Mouse (Mus musculus): Measurements from ENCODE around the gene Ddx55. TPM values are rescaled to one million over a fixed set of nuclear protein-coding genes. Genes with fewer than 3 reads are reported as not detected.
A peak's percentile ranks its signal among the peaks of the same experiment; 100 is the strongest.

The Ddx55 gene
- polyA plus RNA-seq (2012; rRNA removed) = 14.3 and 14.7 TPM in 2 replicates

DNA sequence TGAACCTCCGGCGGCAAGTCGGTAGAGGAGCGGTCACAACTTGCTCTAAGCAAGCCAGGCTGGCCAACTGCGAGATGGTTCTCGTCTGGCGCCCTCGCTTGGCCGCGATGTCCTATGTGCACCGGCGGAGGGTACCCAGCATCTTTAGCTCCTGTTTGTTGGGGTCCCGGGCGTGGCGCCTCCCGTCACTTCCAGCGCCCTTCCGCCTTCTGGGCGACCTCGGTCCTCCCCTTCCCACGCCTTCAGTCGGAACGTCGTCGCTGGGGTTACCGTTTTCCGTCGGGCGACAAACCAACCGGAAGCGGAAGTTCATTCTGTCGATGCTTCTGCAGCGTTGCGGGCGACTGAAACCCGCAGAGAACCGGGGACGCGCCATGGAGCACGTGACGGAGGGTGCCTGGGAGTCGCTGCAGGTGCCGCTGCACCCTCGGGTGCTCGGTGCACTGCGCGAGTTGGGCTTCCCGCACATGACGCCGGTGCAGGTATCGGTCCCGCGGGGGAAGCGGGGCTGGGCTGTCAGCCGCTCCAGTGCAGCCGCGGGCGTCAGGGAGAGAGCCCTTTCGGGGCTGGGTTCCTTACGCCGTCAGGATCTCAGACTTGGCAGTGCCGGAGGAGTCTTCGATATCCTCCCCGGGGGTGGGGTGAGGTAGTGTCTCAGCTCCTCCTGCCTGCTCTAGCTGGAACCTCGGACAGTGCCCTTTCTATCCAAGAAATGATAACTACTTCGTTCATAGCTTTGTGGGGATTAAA lies at the start of gene Ddx55:
Gene Ddx55, plus strand, starts transcription at position 307 of the 750 bp plus-strand sequence.
- peak; percentile 78 for DNase-seq (ENCODE audit: low spot score)

DNA sequence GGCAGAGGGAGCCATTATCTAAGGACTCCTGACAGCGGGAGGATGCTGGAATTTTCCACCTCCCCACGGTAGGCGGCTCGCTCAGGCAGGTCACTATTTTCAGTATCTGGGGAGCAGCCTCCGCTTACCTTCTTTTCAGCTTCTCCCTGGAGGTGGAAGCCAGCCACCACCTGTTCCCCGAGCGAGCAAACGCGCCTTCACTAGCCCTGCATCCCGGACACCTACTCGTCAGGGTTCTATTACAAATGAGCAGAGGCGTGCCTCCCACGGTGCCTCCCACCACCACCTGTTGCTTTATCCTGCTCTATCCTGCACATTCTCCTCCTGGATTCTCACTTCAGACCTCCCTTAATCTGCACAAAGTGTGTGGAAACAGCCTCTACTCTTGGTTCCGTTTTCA lies 48.9 kb upstream of the Ddx55 start:
- no peak for DNase-seq (ENCODE audit: low spot score)

DNA sequence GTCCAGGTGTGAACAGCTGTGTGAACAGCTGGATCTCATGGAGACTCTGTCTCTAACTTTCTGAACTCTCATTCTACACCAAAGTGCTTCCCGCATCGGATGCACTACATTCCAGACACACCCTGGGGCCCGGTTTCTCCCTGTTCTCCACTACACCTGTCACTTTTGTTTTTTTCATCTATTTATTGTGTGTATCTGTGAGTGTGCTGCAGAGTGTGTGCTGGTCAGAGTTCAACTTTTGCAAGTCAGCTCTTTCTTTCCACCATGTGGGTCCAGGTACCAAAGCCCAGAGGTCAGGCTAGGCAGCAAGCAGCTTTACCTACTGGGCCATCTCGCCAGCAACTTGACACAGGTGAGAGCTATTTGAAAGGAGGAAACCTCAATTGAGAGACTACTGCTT lies 47.4 kb upstream of the Ddx55 start:
- DNase-seq (ENCODE audit: low spot score) = no peak

DNA sequence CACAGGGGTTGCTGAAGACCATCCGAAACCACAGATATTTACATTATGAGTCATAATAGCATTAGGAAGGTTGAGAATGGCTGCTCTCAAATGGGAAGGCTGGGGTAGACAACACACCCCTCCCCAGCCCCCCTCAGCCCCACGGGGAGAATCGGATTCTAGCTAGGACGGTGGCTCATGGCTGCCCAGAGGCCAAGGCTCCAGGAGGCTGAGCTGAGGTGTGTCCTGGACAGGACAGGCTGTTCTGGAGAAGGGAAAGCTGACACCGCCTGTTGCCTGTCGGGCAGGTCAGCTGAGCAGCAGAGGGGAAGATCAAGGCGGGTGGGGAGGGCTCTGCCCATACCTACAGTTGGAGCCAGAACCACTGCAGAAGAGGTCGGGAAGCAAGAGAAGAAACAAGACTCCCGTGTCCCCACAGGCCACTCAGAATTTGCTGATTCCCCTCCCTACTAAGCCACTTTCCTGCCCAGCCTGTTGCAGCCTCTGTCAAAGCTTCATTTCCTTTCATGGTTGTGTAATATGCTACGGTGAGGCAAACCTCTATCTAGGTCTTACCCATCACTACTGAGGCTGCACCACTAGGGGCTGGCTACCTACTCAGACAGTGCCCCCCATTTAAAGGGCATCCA lies 45.8 kb upstream of the Ddx55 start:
- DNase-seq (ENCODE audit: low spot score) = no peak

DNA sequence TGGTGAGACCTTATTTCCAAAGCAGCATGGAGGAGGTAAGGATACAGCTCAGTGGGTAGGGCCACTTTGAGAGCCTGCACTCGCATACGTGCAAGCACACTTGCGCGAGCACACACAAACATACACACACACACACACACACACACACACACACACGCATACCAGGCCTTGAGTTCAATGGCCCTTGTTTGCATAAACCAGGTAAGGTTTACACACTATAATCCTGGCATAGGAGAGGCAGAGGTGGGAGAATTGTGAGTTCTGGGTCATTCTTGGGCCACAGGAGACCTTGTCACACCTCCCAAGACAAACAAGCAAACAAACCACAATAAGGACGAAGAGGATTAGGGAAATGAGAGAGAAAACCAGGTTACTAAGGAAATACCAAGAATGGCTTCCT lies 43.5 kb upstream of the Ddx55 start:
- no peak for DNase-seq (ENCODE audit: low spot score)

DNA sequence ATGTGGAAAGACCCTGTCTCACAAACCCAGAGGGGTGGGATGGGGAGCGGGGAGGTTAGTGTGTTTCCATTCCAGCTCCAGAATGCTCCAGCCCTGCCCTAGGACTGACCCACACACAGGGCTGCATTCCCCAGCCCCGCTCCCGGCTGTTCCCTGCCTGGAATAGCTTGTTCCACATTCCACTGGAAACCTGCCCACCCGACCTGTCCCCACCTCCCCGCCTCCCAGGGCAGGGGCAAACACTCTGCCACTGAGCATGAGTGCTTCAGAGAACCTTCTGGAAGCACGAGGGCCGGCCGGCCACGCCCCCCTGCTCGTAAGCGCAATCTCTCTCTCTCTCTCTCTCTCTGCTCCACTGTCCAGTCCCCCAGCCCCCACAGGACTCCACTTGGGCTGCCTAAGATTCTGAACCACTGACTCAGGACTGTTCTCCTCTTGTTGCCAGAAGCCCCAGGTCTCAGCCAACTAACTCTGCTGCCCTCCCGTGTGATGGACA lies 42.9 kb upstream of the Ddx55 start:
- DNase-seq (ENCODE audit: low spot score) = no peak

DNA sequence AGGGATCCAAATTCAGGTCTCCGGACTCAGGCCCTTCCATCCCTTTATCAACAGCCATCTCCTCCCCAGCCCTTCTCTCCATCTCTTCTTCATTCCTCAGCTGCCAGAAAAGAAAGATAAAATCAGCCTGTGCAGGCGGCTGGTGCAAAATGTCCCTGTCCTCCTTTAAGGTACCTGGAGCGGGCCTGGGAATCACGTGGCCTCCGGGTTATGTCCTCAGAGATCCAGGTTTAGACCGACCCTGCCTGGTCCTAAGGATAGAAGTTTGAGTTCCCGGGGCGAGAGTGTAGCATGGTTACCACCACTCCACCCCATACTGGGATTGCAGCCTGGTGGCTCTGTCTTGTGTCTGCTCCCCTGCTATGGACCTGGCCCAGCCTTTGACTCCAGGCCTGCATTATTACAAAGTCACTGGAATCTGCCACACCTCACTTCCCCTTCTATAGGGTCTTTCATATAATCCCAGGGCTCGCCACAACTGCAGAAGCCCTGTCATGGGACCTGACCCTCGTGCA lies 42.1 kb upstream of the Ddx55 start:
- DNase-seq (ENCODE audit: low spot score) = no peak

DNA sequence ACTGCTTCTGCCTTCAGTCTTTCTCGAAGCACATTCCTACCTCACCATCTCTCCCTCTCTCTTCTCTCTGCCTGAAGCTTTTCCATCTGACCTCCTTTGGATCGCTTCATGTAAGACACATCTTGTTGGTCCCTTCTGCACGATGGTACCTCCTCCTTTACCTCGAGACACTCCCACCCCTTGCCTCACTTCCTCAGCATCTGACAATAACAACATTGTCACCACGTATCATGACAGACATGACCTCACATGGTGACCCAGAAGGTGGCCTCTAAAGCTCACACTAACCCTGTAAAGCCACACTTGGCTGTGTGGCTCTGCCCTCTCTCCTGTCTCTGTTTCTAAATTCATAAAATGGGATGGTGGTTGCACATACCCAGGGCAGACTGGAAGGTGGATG lies 36.9 kb upstream of the Ddx55 start:
- no peak for DNase-seq (ENCODE audit: low spot score)

DNA sequence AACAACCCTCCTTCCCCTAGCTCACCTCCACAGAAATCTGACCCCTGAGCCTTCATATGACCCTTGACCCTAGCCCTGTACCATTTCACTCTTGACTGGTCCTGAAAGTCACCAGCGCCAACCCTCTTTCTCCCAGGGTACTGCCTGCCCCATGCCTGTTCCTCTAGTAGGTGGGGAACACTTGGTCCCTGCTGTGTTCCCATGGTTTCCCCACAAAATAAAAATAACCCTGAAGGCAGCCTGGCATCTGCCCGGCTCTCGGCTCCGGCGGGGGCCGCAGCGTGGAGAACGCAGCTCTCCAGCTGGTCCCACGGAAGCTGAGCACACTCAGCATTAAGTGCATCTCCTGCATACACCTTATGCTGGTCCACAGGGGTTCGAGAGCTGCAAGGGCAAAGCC lies 34.0 kb upstream of the Ddx55 start:
- DNase-seq (ENCODE audit: low spot score) = no peak

DNA sequence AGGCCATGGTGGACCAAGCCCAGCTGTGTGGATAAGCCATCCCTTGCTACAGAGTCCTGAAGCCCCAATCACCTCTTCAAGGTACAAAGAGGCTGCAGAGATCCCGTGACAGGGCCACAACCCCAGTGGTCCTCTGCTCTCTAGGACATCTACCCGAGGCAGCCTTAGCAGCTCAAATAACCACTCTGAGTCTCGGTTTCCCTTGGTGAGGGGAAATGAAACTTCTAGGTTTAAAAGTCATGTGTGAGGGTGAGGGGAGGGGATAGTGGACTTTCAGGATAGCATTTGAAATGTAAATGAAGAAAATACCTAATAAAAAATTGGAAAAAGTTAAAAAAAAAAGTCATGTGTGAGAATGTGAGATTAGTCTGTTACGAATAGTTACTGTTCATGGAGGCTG lies 31.1 kb upstream of the Ddx55 start:
- no peak for DNase-seq (ENCODE audit: low spot score)

DNA sequence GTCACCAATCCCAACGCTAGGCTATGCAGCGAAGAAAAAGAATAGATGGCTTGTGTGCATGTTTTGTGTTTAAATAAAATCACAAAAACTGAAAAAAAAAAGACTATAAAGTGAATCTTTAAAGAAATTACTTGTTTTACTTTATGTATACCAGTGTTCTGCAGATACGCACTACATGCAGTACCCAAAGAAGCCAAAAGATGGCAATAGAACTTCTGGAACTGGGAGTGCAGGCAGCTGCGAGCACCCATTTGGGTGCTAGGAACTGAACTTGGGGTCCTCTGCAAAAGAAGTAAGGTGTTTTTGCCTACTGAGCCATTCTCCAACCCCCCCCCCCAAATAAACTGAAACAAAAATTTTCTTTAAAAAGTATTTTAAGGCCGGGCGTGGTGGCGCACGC lies 29.6 kb upstream of the Ddx55 start:
- no peak for DNase-seq (ENCODE audit: low spot score)

DNA sequence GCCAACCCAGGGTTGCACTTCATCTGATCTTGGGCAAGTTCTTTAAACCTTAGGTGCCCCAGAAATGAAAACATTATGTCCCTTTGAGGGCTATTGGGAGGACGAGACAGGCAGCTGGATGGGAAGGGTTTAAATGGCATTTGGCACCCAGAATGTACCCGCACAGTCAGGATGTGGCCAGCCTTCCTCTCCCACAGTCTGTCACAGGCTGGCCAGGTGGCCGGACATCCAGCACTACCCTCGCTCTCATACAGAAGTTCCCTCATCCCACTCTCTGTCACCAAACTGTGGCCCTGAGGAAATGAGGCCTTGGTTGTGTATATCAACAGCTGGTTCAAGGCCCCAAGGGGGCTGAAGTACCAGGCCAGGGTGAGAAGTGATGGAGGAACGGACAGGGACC lies 27.7 kb upstream of the Ddx55 start:
- DNase-seq (ENCODE audit: low spot score) = no peak

DNA sequence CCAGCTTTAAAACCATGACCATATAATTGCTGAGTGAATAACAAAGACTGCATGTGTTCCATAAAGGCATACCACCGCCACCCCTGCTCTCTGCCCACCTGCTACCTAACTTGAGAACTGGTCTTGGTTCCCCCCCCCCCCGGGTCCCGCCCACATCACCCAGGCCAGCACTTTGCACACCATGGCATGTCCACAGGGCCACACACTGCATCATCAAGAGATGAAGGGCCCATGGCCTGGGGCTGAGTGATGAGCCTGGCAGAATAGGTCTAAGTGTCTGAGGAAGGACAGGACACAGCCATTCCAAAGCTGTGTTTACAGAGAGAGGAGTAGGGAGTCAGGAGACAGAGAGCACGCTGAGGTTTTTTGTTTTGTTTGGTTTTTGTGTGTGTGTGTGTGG lies 24.3 kb upstream of the Ddx55 start:
- DNase-seq (ENCODE audit: low spot score) = no peak

DNA sequence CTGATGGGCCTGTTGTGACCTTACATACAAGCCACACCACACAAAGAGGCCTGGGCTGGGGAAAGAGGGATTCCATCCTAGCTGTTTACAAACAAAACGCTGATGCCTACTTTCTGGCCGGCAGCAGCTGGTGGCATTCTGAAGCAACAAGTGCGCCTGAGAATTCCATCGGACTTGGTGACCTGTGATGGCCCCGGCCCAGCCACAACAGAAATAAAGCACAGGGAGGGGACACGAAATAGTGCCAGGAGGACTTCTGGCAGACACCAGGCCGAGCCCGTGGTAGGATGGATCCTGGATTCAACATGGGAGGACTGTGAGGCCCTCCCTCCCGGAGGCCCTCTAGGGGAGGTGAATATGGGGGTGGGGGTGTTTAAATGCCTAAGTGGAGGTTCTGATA lies 23.9 kb upstream of the Ddx55 start:
- DNase-seq (ENCODE audit: low spot score) = no peak

DNA sequence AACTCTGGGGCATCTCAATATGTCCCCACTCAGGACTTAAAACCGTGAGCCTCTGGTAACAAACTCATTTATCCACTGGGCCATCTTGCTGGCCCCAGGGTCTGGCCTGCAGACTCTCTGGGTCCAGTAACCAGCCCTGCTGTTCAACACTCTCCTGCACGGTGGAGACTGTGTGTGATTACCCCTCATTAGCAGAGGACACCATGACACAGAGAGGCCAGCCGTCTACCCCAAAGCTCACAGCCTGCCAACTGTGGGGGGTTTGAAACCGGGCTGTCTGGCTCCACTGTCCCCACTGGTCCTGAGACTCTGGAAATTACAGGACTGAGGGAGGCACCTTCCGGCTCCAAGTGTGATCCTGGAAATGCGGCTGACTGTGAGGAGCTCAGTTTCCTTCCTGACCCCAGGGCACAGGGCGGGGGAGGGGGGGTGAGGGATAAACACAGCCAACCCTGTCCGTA lies 23.4 kb upstream of the Ddx55 start:
- DNase-seq (ENCODE audit: low spot score) = no peak

DNA sequence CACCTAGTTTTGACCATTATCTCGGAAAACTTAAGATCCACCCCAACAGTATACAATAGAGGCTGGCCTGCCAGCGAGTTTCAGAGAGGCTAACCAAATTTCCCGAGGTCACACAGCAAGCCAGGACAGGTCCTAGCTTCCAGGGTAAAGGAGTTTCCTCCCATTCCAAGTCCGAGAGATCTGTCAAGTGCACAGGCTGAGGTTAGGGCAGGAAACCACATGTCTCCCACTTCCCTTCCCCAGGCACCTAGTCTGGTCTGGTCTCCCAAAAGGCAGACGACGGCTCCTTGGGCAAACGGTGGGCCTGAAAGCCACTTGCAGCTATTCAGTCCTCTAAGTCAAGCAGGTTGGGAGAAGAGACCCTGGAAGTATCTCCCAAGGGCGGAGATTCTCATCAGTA lies 23.0 kb upstream of the Ddx55 start:
- DNase-seq (ENCODE audit: low spot score) = no peak

DNA sequence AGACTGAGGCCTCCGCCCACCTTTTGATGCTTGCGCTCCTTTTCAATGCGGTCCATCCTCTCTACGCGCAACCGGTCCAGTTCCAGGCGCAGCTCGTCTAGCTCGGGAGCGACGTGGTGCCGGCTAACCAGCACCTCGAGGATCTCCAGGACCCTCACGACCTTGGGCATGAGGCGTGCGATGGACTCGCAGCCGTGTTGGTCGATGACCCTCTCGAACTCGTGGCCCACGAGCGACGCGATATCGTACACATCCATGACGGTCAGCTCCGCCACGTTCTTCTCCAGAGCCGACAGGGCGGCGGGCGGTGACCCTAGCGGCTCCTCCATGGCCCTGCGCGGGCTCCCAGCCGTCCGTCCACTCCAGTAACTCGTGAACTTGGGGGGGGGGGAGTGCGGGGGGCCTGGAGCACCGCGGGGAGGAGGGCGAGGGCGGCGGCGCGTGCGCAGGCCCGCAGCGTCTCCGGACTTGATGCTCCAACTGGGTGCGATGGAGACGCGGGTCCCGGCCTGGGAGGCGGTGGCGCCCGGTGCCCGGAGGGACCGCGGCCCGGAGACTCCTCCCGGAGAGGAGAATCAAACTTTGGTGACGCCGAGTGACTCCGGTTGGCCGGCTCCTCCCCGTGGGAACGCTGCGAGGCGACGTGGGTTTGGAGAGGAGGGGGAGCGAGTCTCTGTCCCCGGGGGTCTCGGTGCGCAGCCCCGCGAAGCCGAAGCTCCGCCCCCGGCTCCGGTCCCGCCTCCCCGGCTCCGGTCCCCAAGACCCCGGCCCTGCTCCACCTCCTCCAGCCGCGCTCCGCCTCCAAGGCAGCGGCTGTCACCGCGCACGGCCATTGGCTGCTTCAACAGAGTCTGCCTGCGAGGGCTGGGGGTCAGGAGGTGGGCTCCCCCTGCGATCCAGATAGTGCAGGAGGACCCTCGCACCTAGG lies 21.7 kb upstream of the Ddx55 start, which contains the start of gene Rilpl1:
Gene Rilpl1, minus strand, starts transcription at position 737 of the 928 bp plus-strand sequence.
- peak; percentile 63 for DNase-seq (ENCODE audit: low spot score)

DNA sequence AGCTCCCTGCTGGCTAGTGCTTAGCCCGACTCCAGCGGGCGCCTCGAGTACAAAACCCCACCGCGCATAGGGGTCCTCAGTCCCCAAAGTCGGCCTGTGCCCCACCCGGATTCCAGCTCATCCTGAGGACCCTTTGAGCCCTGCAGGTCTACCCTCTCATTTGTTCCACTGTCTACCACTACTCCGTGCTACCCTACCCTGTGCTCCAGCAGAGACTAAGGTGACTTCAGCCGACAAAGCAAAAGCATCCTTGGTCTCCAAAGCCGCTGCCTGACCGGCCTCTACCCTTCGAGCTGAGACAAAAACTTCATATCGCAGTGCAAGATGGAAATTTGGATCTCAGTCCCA lies 21.1 kb upstream of the Ddx55 start:
- DNase-seq (ENCODE audit: low spot score) = no peak

DNA sequence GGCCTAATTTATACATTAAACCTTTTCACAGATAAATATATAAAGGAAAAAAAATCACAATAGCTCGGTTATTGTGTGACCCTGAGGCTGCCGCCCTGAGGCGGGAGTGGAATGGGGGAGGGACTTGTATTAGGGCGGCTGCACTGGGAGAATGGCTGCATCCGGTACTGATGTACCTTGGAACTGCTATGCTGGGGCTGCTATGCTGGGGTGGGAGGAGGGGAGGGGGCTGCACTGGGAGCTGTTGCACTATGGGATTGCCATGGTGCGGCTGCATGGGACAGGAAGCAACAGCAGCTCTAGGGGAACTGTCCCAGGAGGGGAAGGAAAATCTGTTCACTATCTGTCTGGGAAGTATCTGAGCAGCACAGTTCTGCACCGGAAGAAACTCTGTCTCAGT lies 20.2 kb upstream of the Ddx55 start:
- no peak for DNase-seq (ENCODE audit: low spot score)

DNA sequence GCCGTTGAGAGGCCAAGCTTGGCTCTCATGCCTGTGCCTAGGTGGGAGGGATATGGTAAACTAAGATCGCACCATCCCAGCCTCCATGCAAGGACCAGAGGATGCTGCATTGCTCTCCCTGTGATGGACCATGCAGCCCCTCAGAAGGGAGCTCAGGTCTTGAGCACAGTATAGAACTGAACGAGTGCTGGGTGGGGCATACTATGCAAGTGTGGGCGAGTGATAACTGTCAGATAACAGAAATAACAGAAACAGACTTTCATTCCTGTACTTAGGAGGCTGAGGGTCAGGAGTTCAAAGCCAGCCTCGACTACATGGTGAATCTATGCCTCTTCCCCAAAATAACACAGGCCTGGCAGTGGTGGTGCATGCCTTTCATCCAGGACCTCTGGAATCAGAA lies 17.6 kb upstream of the Ddx55 start:
- DNase-seq (ENCODE audit: low spot score) = no peak

DNA sequence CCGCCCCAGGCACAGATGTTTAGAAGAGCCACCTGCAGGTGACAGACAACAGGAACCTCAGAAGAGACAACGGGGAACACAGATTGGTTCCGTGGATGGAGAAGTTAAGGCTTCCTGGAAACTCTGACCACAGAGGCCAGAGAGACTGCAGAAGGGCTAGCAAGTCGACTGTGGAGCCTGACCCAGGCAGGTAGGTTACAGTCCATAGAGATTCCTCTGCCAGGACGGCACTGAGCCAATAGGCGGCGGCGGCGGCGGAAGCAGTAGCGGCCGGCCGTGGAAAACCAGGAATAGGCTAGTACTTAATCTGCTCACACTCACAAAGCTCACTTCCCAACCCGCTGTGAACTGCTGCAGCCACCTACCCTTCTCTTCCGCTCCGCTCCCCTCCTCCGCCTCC lies 15.9 kb upstream of the Ddx55 start:
- DNase-seq (ENCODE audit: low spot score) = no peak

All from urinary bladder, adult 2 months (tissue).